Mouse (Mus musculus): ENCODE measurements around the gene Amotl1. TPM values are rescaled to one million over a fixed set of nuclear protein-coding genes. Genes with fewer than 3 reads are reported as not detected.

The Amotl1 gene
- 2.7 and 3.3 TPM in 2 replicates for polyA plus RNA-seq (2012; rRNA removed)

DNA sequence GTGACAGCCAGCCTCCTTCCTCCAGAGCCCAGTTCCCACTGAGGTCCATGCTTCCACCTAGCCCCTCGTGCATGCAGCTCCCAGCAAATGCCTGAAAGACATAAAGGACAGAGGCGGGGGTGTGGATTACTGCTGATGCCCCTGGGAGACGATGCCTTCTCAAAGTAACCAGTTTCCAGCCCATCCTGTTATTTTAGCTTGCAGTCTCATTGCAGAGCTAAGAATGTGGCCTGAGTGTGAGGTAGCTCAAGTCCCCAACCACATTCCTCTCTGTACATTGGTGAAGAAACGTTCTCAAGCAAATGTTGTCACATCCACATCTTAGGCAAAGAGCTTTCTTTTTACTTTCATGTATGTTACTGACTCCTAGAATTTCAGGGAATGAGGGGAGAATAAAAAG lies at the start of gene Amotl1:
Amotl1 (minus strand) TSS at position 101 of the 400 bp plus-strand sequence.

DNA sequence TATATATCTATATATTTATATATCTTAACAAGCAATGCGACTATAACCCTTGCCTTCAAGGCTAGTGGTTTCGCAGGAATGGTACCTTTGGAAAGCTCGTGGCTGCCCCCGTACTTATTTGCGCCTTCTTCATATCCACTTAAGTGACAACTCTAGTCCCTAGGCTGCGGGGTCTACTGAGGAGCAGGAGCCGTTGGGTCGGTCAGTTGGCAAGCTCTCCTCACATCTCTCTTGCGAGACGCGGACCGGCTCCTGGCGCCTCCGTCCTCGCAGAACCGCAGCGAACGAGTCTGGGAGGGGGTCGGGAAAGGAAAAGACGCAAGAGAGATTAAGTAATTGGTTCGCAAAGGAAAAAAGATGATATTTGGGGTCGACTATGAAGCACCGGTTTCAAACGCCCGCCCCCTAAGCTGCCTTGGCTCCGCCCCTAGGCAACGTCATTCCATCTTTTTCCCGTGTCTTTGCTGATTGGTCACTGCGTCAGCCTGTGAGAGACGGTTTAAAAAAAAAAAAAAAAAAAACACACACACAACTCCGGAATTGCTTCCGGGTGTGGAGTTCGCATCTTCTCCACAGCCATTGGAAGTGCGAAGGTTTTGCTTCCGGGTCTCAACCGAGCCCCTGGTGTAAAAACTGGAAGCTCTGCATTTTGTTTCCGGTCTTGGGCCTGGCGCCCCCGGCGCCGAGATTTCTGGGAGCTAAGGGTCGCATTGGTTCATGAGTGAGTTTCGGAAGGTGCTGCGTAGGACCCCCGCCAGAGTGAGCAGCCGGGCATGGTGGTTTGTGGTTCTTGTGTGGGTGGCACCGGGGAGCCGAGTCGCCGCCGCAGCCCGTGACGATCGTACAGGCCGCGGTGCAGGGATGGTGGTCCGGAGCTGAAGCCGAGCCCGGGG lies 144.6 kb downstream of the Amotl1 start, which contains the start of the genes Kdm4d and Cwc15:
Kdm4d (minus strand) TSS at position 460 of the 893 bp plus-strand sequence.
Cwc15 (plus strand) TSS at position 595 of the 893 bp plus-strand sequence.

Other genes with a start within 250 kb of the Amotl1 start
- gene Kdm4d, start 144.6 kb downstream of the Amotl1 start, polyA plus RNA-seq (2012; rRNA removed): 0.01 TPM in 1 of 2 replicates, not detected in the other
- gene Cwc15, start 144.4 kb downstream of the Amotl1 start, polyA plus RNA-seq (2012; rRNA removed): 35.8 and 37.0 TPM in 2 replicates
- gene Piwil4, start 95.7 kb upstream of the Amotl1 start, polyA plus RNA-seq (2012; rRNA removed): 0.05 and 0.10 TPM in 2 replicates
- gene Fut4, start 107.3 kb upstream of the Amotl1 start, polyA plus RNA-seq (2012; rRNA removed): 0.41 and 0.49 TPM in 2 replicates
- gene 1700012B09Rik, start 126.0 kb upstream of the Amotl1 start, polyA plus RNA-seq (2012; rRNA removed): not detected in 2 replicates
- gene Mre11a, start 139.6 kb upstream of the Amotl1 start, polyA plus RNA-seq (2012; rRNA removed): 3.3 and 3.9 TPM in 2 replicates
- 9.6 and 10.6 TPM in 2 replicates for gene Ankrd49, start 139.8 kb upstream of the Amotl1 start, polyA plus RNA-seq (2012; rRNA removed)
- gene Gpr83, start 215.2 kb upstream of the Amotl1 start, polyA plus RNA-seq (2012; rRNA removed): not detected in 2 replicates